Mouse (Mus musculus): Measurements from ENCODE around the gene Fcgr1. TPM values are rescaled to one million over a fixed set of nuclear protein-coding genes. Genes with fewer than 3 reads are reported as not detected.

Fcgr1 gene
- under 1 TPM in 1 of 2 experiments, not detected in 1; 0.34 TPM for polyA plus RNA-seq (2012; fragmentation: generic; extraction: Trizol)

GRCm38 (mm10) chr3:96293787-96294186, at the start of gene Fcgr1:
Gene Fcgr1 (minus strand): TSS chr3:96293969.

GRCm38 (mm10) chr3:96269511-96270474, 24.0 kb downstream of the Fcgr1 start, which contains the start of gene Hist2h2bb:
Gene Hist2h2bb (plus strand): TSS chr3:96269752.

GRCm38 (mm10) chr3:96268051-96268775, 25.6 kb downstream of the Fcgr1 start, which contains the start of gene Hist2h3b:
Gene Hist2h3b (plus strand): TSS chr3:96268654.

GRCm38 (mm10) chr3:96262979-96263550, 30.7 kb downstream of the Fcgr1 start, which contains the start of gene Hist2h4:
Gene Hist2h4 (minus strand): TSS chr3:96263311.

GRCm38 (mm10) chr3:96246427-96246856, 47.3 kb downstream of the Fcgr1 start, which contains the start of gene Hist2h3c1:
Gene Hist2h3c1 (plus strand): TSS chr3:96246685.

GRCm38 (mm10) chr3:96245003-96245886, 48.5 kb downstream of the Fcgr1 start, which contains the start of gene Hist2h2aa1:
Gene Hist2h2aa1 (plus strand): TSS chr3:96245497.

GRCm38 (mm10) chr3:96239949-96240798, 53.6 kb downstream of the Fcgr1 start, which contains the start of gene Hist2h2aa2:
Gene Hist2h2aa2 (minus strand): TSS chr3:96240276.

GRCm38 (mm10) chr3:96238954-96239793, 54.6 kb downstream of the Fcgr1 start, which contains the start of gene Hist2h3c2:
Gene Hist2h3c2 (minus strand): TSS chr3:96239127.

Other genes starting within 250 kb of the Fcgr1 start
- gene Vps45, start 235.5 kb downstream of the Fcgr1 start, polyA plus RNA-seq (2012; fragmentation: generic; extraction: Trizol): 10 to 100 TPM in 1 of 2 experiments, 1 to 10 TPM in 1; 7.1 to 20.4 TPM
- gene Otud7b, start 189.4 kb downstream of the Fcgr1 start, polyA plus RNA-seq (2012; fragmentation: generic; extraction: Trizol): 10 to 100 TPM in 1 of 2 experiments, 1 to 10 TPM in 1; 1.8 to 10.6 TPM
- gene Mtmr11, start 132.0 kb downstream of the Fcgr1 start, polyA plus RNA-seq (2012; fragmentation: generic; extraction: Trizol): 10 to 100 TPM; 21.0 to 25.2 TPM
- gene Sf3b4, start 121.6 kb downstream of the Fcgr1 start, polyA plus RNA-seq (2012; fragmentation: generic; extraction: Trizol): 100 to 1,000 TPM in 1 of 2 experiments, 10 to 100 TPM in 1; 82.8 to 105 TPM
- 1 to 10 TPM in 1 of 2 experiments, under 1 TPM in 1; 0.49 to 1.7 TPM for gene Sv2a, start 112.8 kb downstream of the Fcgr1 start, polyA plus RNA-seq (2012; fragmentation: generic; extraction: Trizol)
- gene Bola1, start 74.3 kb downstream of the Fcgr1 start, polyA plus RNA-seq (2012; fragmentation: generic; extraction: Trizol): 10 to 100 TPM; 87.3 to 88.9 TPM
- gene Hist2h2ab, start 74.1 kb downstream of the Fcgr1 start, polyA plus RNA-seq (2012; fragmentation: generic; extraction: Trizol): under 1 TPM; 0.43 to 0.59 TPM
- gene Hist2h2ac, start 73.1 kb downstream of the Fcgr1 start, polyA plus RNA-seq (2012; fragmentation: generic; extraction: Trizol): 1 to 10 TPM; 2.5 to 5.6 TPM
- gene Hist2h2be, start 72.8 kb downstream of the Fcgr1 start, polyA plus RNA-seq (2012; fragmentation: generic; extraction: Trizol): 1 to 10 TPM in 1 of 2 experiments, under 1 TPM in 1; 0.23 to 1.7 TPM
- gene Hist2h3c2, start 54.8 kb downstream of the Fcgr1 start, polyA plus RNA-seq (2012; fragmentation: generic; extraction: Trizol): 10 to 100 TPM in 1 of 2 experiments, 1 to 10 TPM in 1; 5.7 to 15.8 TPM
- gene Hist2h2aa2, start 53.7 kb downstream of the Fcgr1 start, polyA plus RNA-seq (2012; fragmentation: generic; extraction: Trizol): 100 to 1,000 TPM in 1 of 2 experiments, 10 to 100 TPM in 1; 42.0 to 222 TPM
- under 1 TPM in 1 of 2 experiments, not detected in 1; 0.22 TPM for gene Hist2h2aa1, start 48.5 kb downstream of the Fcgr1 start, polyA plus RNA-seq (2012; fragmentation: generic; extraction: Trizol)
- gene Hist2h3c1, start 47.3 kb downstream of the Fcgr1 start, polyA plus RNA-seq (2012; fragmentation: generic; extraction: Trizol): not detected
- gene Hist2h4, start 30.7 kb downstream of the Fcgr1 start, polyA plus RNA-seq (2012; fragmentation: generic; extraction: Trizol): 1 to 10 TPM in 1 of 2 experiments, under 1 TPM in 1; 0.79 to 1.4 TPM
- gene Hist2h3b, start 25.3 kb downstream of the Fcgr1 start, polyA plus RNA-seq (2012; fragmentation: generic; extraction: Trizol): 10 to 100 TPM in 1 of 2 experiments, 1 to 10 TPM in 1; 4.2 to 21.2 TPM
- gene Hist2h2bb, start 24.2 kb downstream of the Fcgr1 start, polyA plus RNA-seq (2012; fragmentation: generic; extraction: Trizol): 10 to 100 TPM in 1 of 2 experiments, 1 to 10 TPM in 1; 5.7 to 13.1 TPM
- gene BC107364, start 158.3 kb upstream of the Fcgr1 start, polyA plus RNA-seq (2012; fragmentation: generic; extraction: Trizol): not detected
- not detected for gene Hfe2, start 231.2 kb upstream of the Fcgr1 start, polyA plus RNA-seq (2012; fragmentation: generic; extraction: Trizol)